Mouse (Mus musculus) kidney, adult 2 months (tissue): ENCODE data around the gene Wdr17.

Experiments
- CTCF ChIP-seq: fragments of 200-500 bp; conservative IDR thresholded peaks from 2 replicates; pipeline ENCODE4 v1.5.1; 2011; ENCODE audit warnings: low read depth, mild to moderate bottlenecking, control low read depth, low read length, moderate library complexity, mixed read lengths; ENCODE audit not compliant: insufficient read depth, insufficient read length
- POLR2A ChIP-seq: fragments of 200-500 bp; IDR thresholded peaks from one replicate; pipeline ENCODE4 v1.6.1; 2011; ENCODE audit warnings: low read depth, low read length, control low read depth

DNA sequence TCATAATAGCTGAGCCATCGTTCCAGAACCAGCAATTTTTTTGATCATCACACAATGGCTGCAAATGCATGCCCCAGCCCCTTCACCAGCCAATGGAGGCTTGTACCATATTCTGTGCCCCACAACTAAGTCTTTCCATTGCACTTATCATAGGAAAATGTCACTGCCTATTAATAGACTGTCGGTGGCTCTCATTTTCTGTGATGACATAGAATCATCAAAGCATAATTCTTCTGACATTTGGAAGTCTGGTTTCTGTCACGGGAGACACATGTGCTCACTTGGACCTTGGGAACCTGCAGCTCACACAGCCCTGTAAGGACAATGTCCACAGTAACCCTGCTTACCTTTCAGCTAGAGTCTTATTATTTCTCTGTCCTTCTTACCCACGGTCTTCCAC is 424 bp downstream of the Wdr17 start:
- TF ChIP-seq POLR2A (no peak), CTCF (no peak)
